Mouse (Mus musculus) MEL (cell line): ENCODE data around the gene Tspan14. TPM values are rescaled to one million over a fixed set of nuclear protein-coding genes. Genes with fewer than 3 reads are reported as not detected.

Experiments used
- DNase-seq: peaks from one replicate; pipeline ENCODE4 v3.0.0; 2011; ENCODE audit warnings: low read depth, low spot score
- H3K27ac ChIP-seq: 2 replicates; pipeline ENCODE4 v1.5.1; 2012; ENCODE audit warnings: low read depth, mild to moderate bottlenecking, control low read depth, low read length, moderate library complexity; ENCODE audit not compliant: control insufficient read depth
- H3K27me3 ChIP-seq, 2 experiments: fragments of 150-350 bp in 1 of 2; sonication (generic) in 1 of 2; 2 replicates each; pipeline ENCODE4 v1.6.1; 2012; ENCODE audit warnings: low read length in 2 of 2, mild to moderate bottlenecking in 2 of 2, improper control_type of control experiment in 1 of 2, moderate library complexity in 1 of 2; ENCODE audit not compliant: insufficient read depth in 2 of 2, control insufficient read depth in 1 of 2
- H3K36me3 ChIP-seq, 2 experiments: 2 replicates each; pipeline ENCODE4 v1.6.1; 2012 to 2014; ENCODE audit warnings: low read length in 2 of 2, improper control_type of control experiment in 1 of 2, inconsistent platforms in 1 of 2, mild to moderate bottlenecking in 1 of 2; ENCODE audit not compliant: insufficient read depth in 2 of 2, control insufficient read depth in 1 of 2
- H3K4me1 ChIP-seq, 2 experiments: fragments of 150-350 bp in 1 of 2; sonication (generic) in 1 of 2; 2 replicates each; pipeline ENCODE4 v1.6.1; 2012; ENCODE audit warnings: low read length in 2 of 2, improper control_type of control experiment in 1 of 2, mild to moderate bottlenecking in 1 of 2; ENCODE audit not compliant: insufficient read depth in 2 of 2, control insufficient read depth in 1 of 2
- H3K4me3 ChIP-seq, 2 experiments: fragments of 150-350 bp in 1 of 2; sonication (generic) in 1 of 2; 2 replicates each; pipeline ENCODE4 v1.5.1; 2012; ENCODE audit warnings: low read depth in 2 of 2, low read length in 2 of 2, mild to moderate bottlenecking in 2 of 2, moderate library complexity in 2 of 2, control low read depth in 1 of 2, improper control_type of control experiment in 1 of 2; ENCODE audit not compliant: control insufficient read depth in 1 of 2, insufficient read depth in 1 of 2
- H3K79me2 ChIP-seq: 2 replicates; pipeline ENCODE4 v1.6.1; 2012; ENCODE audit warnings: mild to moderate bottlenecking, low read length, moderate library complexity; ENCODE audit not compliant: control insufficient read depth, poor library complexity, insufficient read depth
- H3K9ac ChIP-seq: 2 replicates; pipeline ENCODE4 v1.6.1; 2012; ENCODE audit warnings: low read depth, mild to moderate bottlenecking, control low read depth, low read length, moderate library complexity; ENCODE audit not compliant: control insufficient read depth, poor library complexity, severe bottlenecking
- H3K9me3 ChIP-seq: fragments of 150-350 bp; sonication (generic); replicated peaks from 2 replicates; pipeline ENCODE4 v1.6.1; 2012; ENCODE audit warnings: mild to moderate bottlenecking, low read length, improper control_type of control experiment, moderate library complexity; ENCODE audit not compliant: insufficient read depth
- BHLHE40 ChIP-seq: IDR thresholded peaks from 2 replicates; pipeline ENCODE4 v1.6.1; 2012; ENCODE audit warnings: low read depth, mild to moderate bottlenecking, inconsistent platforms, low read length, improper control_type of control experiment, borderline replicate concordance
- CHD1 ChIP-seq: IDR thresholded peaks from 2 replicates; pipeline ENCODE4 v1.6.1; 2012; ENCODE audit warnings: low read depth, mild to moderate bottlenecking, inconsistent platforms, low read length, improper control_type of control experiment
- CHD2 ChIP-seq: IDR thresholded peaks from 2 replicates; pipeline ENCODE4 v1.6.1; 2011; ENCODE audit warnings: low read length, improper control_type of control experiment
- E2F4 ChIP-seq: IDR thresholded peaks from 2 replicates; pipeline ENCODE4 v1.6.1; 2011; ENCODE audit warnings: low read depth, low read length, improper control_type of control experiment, borderline replicate concordance
- ELF1 ChIP-seq: IDR thresholded peaks from 2 replicates; pipeline ENCODE4 v1.6.1; 2014; ENCODE audit warnings: low read depth, mild to moderate bottlenecking, inconsistent platforms, low read length, improper control_type of control experiment, moderate library complexity
- EP300 ChIP-seq, 2 experiments: IDR thresholded peaks; 2 replicates each; pipeline ENCODE4 v1.6.1; 2011; ENCODE audit warnings: improper control_type of control experiment in 2 of 2, low read length in 2 of 2, low read depth in 1 of 2, mild to moderate bottlenecking in 1 of 2
- HCFC1 ChIP-seq: IDR thresholded peaks from 2 replicates; pipeline ENCODE4 v1.6.1; 2012; ENCODE audit warnings: low read depth, mild to moderate bottlenecking, inconsistent platforms, low read length, improper control_type of control experiment, moderate library complexity
- KAT2A ChIP-seq: conservative IDR thresholded peaks from 2 replicates; pipeline ENCODE4 v1.6.1; 2012; ENCODE audit warnings: low read depth, low read length, improper control_type of control experiment, inconsistent platforms
- MAFK ChIP-seq: IDR thresholded peaks from 2 replicates; pipeline ENCODE4 v1.6.1; 2011; ENCODE audit warnings: low read depth, mild to moderate bottlenecking, low read length, improper control_type of control experiment, borderline replicate concordance
- MAX ChIP-seq: IDR thresholded peaks from 2 replicates; pipeline ENCODE4 v1.6.1; 2011; ENCODE audit warnings: low read length, improper control_type of control experiment
- MEF2A ChIP-seq: IDR thresholded peaks from 2 replicates; pipeline ENCODE4 v1.6.1; 2014; ENCODE audit warnings: low read depth, mild to moderate bottlenecking, inconsistent platforms, low read length, improper control_type of control experiment; ENCODE audit not compliant: poor library complexity, insufficient replicate concordance, severe bottlenecking; ENCODE audit errors: extremely low read depth
- MYB ChIP-seq: IDR thresholded peaks from 2 replicates; pipeline ENCODE4 v1.6.1; 2011; ENCODE audit warnings: mild to moderate bottlenecking, low read depth, low read length, improper control_type of control experiment
- MYC ChIP-seq: IDR thresholded peaks from 2 replicates; pipeline ENCODE4 v1.6.1; 2011; ENCODE audit warnings: low read depth, mild to moderate bottlenecking, low read length, improper control_type of control experiment, moderate library complexity
- NELFE ChIP-seq: IDR thresholded peaks from 2 replicates; pipeline ENCODE4 v1.6.1; 2011; ENCODE audit warnings: low read depth, low read length, improper control_type of control experiment
- POLR2A ChIP-seq, 2 experiments: IDR thresholded peaks; 2 replicates each; pipeline ENCODE4 v1.6.1; 2011 to 2012; ENCODE audit warnings: low read length in 2 of 2, mild to moderate bottlenecking in 2 of 2, control low read depth in 1 of 2, improper control_type of control experiment in 1 of 2, low read depth in 1 of 2, moderate library complexity in 1 of 2; ENCODE audit not compliant: control insufficient read depth in 1 of 2, insufficient read depth in 1 of 2, poor library complexity in 1 of 2
- POLR2AphosphoS5 ChIP-seq: IDR thresholded peaks from 2 replicates; pipeline ENCODE4 v1.6.1; 2012; ENCODE audit warnings: low read depth, borderline replicate concordance, mild to moderate bottlenecking, inconsistent platforms, low read length, moderate library complexity, mixed read lengths
- RAD21 ChIP-seq: IDR thresholded peaks from 2 replicates; pipeline ENCODE4 v1.6.1; 2011; ENCODE audit warnings: mild to moderate bottlenecking, low read depth, low read length, improper control_type of control experiment
- RCOR1 ChIP-seq: IDR thresholded peaks from 2 replicates; pipeline ENCODE4 v1.6.1; 2012; ENCODE audit warnings: low read depth, mild to moderate bottlenecking, inconsistent platforms, low read length, improper control_type of control experiment
- SIN3A ChIP-seq: IDR thresholded peaks from 2 replicates; pipeline ENCODE4 v1.6.1; 2012; ENCODE audit warnings: low read length, improper control_type of control experiment, inconsistent platforms
- TCF12 ChIP-seq: IDR thresholded peaks from 2 replicates; pipeline ENCODE4 v1.6.1; 2014; ENCODE audit warnings: low read depth, mild to moderate bottlenecking, inconsistent platforms, low read length, improper control_type of control experiment, moderate library complexity
- USF1 ChIP-seq: IDR thresholded peaks from 2 replicates; pipeline ENCODE4 v1.6.1; 2014; ENCODE audit warnings: low read depth, mild to moderate bottlenecking, inconsistent platforms, low read length, improper control_type of control experiment, moderate library complexity
- USF2 ChIP-seq, 2 experiments: IDR thresholded peaks; 2 replicates each; pipeline ENCODE4 v1.6.1; 2011 to 2012; ENCODE audit warnings: improper control_type of control experiment in 2 of 2, low read length in 2 of 2, borderline replicate concordance in 1 of 2, inconsistent platforms in 1 of 2, low read depth in 1 of 2, mild to moderate bottlenecking in 1 of 2; ENCODE audit not compliant: insufficient read depth in 1 of 2
- ZC3H11A ChIP-seq: IDR thresholded peaks from 2 replicates; pipeline ENCODE4 v1.6.1; 2012; ENCODE audit warnings: low read depth, mild to moderate bottlenecking, inconsistent platforms, low read length, improper control_type of control experiment
- ZMIZ1 ChIP-seq: IDR thresholded peaks from 2 replicates; pipeline ENCODE4 v1.6.1; 2012; ENCODE audit warnings: low read depth, mild to moderate bottlenecking, inconsistent platforms, low read length, improper control_type of control experiment, moderate library complexity
- ZNF384 ChIP-seq: IDR thresholded peaks from 2 replicates; pipeline ENCODE4 v1.6.1; 2012; ENCODE audit warnings: low read depth, mild to moderate bottlenecking, inconsistent platforms, low read length, improper control_type of control experiment
- polyA plus RNA-seq, 2 experiments: library from polyadenylated mRNA; stranded (reverse) in 1 of 2; unstranded in 1 of 2; fragments of >175 nt in 1 of 2; fragments of >200 nt in 1 of 2; gene quantifications; 2 replicates each; pipeline versions ENCODE4 v1.2.1 to v1.2.4; 2012; ENCODE audit warnings: low replicate concordance in 2 of 2, low read depth in 1 of 2; ENCODE audit not compliant: insufficient read length in 2 of 2, insufficient read depth in 1 of 2, missing spikeins in 1 of 2
- total RNA-seq: library from RNA; depleted of rRNA; stranded (reverse); fragments of 300-350 nt; gene quantifications from 2 replicates; pipeline ENCODE4 v1.2.3, GENCODE M21; 2012

The Tspan14 gene
- total and polyA plus RNA-seq, 3 experiments = 24.8 to 29.9 TPM; not detected in 1

DNA sequence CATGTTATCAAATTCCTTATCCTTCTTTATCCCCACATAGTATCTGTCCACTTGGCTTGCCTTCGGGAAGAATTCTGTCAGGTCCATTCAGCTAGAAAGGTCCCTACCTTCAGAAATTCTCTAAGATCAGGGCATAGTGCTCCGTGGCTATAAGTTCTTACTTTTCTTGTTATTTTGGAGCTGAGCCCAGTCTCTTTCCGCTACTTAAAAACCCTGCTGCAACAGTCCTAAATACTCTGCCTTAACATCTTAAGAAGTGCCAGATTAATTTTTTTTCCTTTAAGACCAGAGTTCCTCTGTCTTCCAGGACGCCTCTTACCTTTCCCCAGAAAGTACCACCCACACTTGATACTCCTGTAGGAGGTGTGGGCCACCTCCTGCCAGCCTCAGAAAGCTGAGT, 6.4 kb downstream of the Tspan14 start:
- Histone ChIP-seq H3K9me3 (no peaks in the 10 kb centered on the region), H3K9ac (no peak overlapping the region), H3K27me3 (no peaks in the 10 kb centered on the region), H3K27ac (no peak overlapping the region; the same call in 1 of the 2 replicates), H3K36me3 (peaks cover 0 to 45% of the 10 kb centered on the region in 2 experiments; a peak in 2 of 4 replicates), H3K79me2 (peaks cover 20% of the 10 kb centered on the region; the same call in 1 of the 2 replicates), H3K4me3 (no peak overlapping the region), H3K4me1 (peaks cover 12 to 48% of the 10 kb centered on the region in 2 experiments)
- peak; percentile 23 for DNase-seq
- TF ChIP-seq EP300 (IDR thresholded peaks at IDR 0.05; ENCODE audit: low read depth in 1 of 2, low read length in 2 of 2) (no peak), MAX (no peak), E2F4 (no peak), POLR2A (IDR thresholded peaks at IDR 0.05; ENCODE audit: control insufficient read depth in 1 of 2, insufficient read depth in 1 of 2, low read depth in 1 of 2, low read length in 2 of 2, poor library complexity in 1 of 2) (no peak), SIN3A (no peak), BHLHE40 (no peak), ZC3H11A (no peak)

DNA sequence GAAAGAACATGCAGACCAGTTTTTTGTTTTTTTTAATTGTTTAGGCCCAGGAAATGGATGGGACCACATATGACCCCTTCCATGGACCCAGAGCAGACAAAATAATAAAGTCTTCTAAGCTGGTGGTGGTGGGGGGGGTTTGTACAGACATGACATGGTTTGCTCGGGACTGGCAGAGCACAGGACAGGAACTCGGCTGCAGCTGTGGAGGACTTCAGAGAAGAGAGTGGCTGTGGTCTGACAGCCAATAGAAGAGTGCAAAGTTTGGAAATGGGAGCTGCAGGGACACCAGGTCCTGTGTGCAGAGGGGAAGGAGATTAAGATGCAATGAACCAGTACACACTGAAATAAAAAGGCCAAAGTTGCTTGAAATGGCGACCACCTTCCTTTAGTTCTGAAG, 7.0 kb downstream of the Tspan14 start:
- no peak for DNase-seq
- no peaks in the 10 kb centered on the region for H3K9me3 ChIP-seq
- no peak overlapping the region for H3K4me3 ChIP-seq
- H3K4me1 ChIP-seq = peaks cover 12 to 42% of the 10 kb centered on the region in 2 experiments
- H3K36me3 ChIP-seq = peaks cover 0 to 39% of the 10 kb centered on the region in 2 experiments; a peak in 2 of 4 replicates
- peaks cover 17% of the 10 kb centered on the region; the same call in 1 of the 2 replicates for H3K79me2 ChIP-seq
- no peak overlapping the region for H3K9ac ChIP-seq
- no peaks in the 10 kb centered on the region for H3K27me3 ChIP-seq
- no peak overlapping the region for H3K27ac ChIP-seq
- TF ChIP-seq MAFK (no peak), RCOR1 (no peak), TCF12 (no peak), MYC (no peak), MYB (no peak), RAD21 (no peak), ZNF384 (no peak), EP300 (IDR thresholded peaks at IDR 0.05; ENCODE audit: low read depth in 1 of 2, low read length in 2 of 2) (no peak), CHD1 (no peak), ZMIZ1 (no peak)
- TF ChIP-seq, all 39 proteins: peak for 0

DNA sequence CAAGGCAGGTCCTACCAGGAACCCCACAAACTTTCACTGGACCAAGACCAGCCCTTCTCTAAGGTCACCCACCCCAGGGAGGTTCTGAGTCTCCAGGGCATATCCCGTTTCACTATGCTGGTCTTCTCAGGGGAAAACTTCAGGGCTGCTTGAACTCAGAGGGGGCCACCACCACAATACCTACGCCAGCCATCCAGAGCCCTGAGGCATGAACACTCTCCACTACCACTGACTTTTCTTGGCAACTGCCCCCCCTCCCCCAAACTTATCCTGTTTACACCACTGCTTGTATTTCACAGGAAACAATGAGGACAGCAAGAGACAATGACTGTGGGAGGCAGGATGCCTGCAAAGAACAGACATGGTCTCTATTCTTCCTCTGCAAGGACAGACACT, 7.6 kb downstream of the Tspan14 start:
- no peaks in the 10 kb centered on the region for H3K27me3 ChIP-seq
- H3K9ac ChIP-seq = peak overlapping the region; percentile 15; the same call in 1 of the 2 replicates
- H3K9me3 ChIP-seq = no peaks in the 10 kb centered on the region
- peaks cover 12 to 43% of the 10 kb centered on the region in 2 experiments for H3K4me1 ChIP-seq
- no peak for DNase-seq
- peaks cover 16% of the 10 kb centered on the region; the same call in 1 of the 2 replicates for H3K79me2 ChIP-seq
- H3K36me3 ChIP-seq = peaks cover 0 to 35% of the 10 kb centered on the region in 2 experiments; a peak in 2 of 4 replicates
- H3K4me3 ChIP-seq = no peak overlapping the region
- H3K27ac ChIP-seq = peak overlapping the region; percentile 16; the same call in 1 of the 2 replicates
- TF ChIP-seq USF1 = no peak
- no peak for TF ChIP-seq USF2 (IDR thresholded peaks at IDR 0.05; ENCODE audit: borderline replicate concordance in 1 of 2, insufficient read depth in 1 of 2, low read depth in 1 of 2, low read length in 2 of 2)
- TF ChIP-seq KAT2A = no peak
- no peak for TF ChIP-seq NELFE
- TF ChIP-seq CHD2 = no peak
- no peak for TF ChIP-seq POLR2AphosphoS5
- TF ChIP-seq ZC3H11A = no peak
- TF ChIP-seq MEF2A = no peak
- no peak for TF ChIP-seq E2F4
- TF ChIP-seq HCFC1 = no peak
- TF ChIP-seq CHD1 = no peak
- TF ChIP-seq MAX = no peak
- TF ChIP-seq POLR2A (IDR thresholded peaks at IDR 0.05; ENCODE audit: control insufficient read depth in 1 of 2, insufficient read depth in 1 of 2, low read depth in 1 of 2, low read length in 2 of 2, poor library complexity in 1 of 2) = no peak
- no peak for TF ChIP-seq ELF1
- TF ChIP-seq TCF12 = no peak
- no peak for TF ChIP-seq SIN3A
